Mouse (Mus musculus): Measurements from ENCODE around the gene Minpp1.

- no peak for TF ChIP-seq CTCF (IDR thresholded peaks at IDR 0.05; ENCODE audit: insufficient read depth, low read length)
- TF ChIP-seq POLR2A (IDR thresholded peaks at IDR 0.05; ENCODE audit: borderline replicate concordance, extremely low read depth, low read depth, low read length), result no peak
Observed at GRCm38 (mm10) chr19:32470059-32470497, 15.5 kb upstream of the Minpp1 start.

Data from lung, adult 2 months (tissue).